Mouse (Mus musculus) hindlimb bud, embryonic 11.5 days (tissue): Measurements from ENCODE around the gene Dtx1.

Experiments used
- DNase-seq: peaks from one replicate; pipeline ENCODE4 v3.0.0-alpha.2; 2012; ENCODE audit warnings: low read depth, low spot score; ENCODE audit errors: extremely low spot score

Dtx1 gene

GRCm38 (mm10) chr5:120644227-120644626, 67.5 kb downstream of the Dtx1 start:
- no peak for DNase-seq

- no peak for DNase-seq
Measured at GRCm38 (mm10) chr5:120643365-120644085, 68.2 kb downstream of the Dtx1 start.

- DNase-seq, result no peak
Measured at GRCm38 (mm10) chr5:120640094-120640493, 71.6 kb downstream of the Dtx1 start.

- no peak for DNase-seq
Measured at GRCm38 (mm10) chr5:120635633-120636032, 76.1 kb downstream of the Dtx1 start.

- no peak for DNase-seq
Measured at GRCm38 (mm10) chr5:120634860-120635259, 76.9 kb downstream of the Dtx1 start.

- no peak for DNase-seq
Measured at GRCm38 (mm10) chr5:120634131-120634530, 77.6 kb downstream of the Dtx1 start, which contains the start of gene Cfap73. Gene Cfap73, minus strand, starts transcription at chr5:120634235.

GRCm38 (mm10) chr5:120631892-120632291, 79.8 kb downstream of the Dtx1 start:
- no peak for DNase-seq

GRCm38 (mm10) chr5:120631128-120631527, 80.6 kb downstream of the Dtx1 start:
- no peak for DNase-seq
